Mouse (Mus musculus): Measurements from ENCODE around the gene Susd6. TPM values are rescaled to one million over a fixed set of nuclear protein-coding genes. Genes with fewer than 3 reads are reported as not detected.
"Not testable (repeated sequence)": the region's sequence is repeated elsewhere in the genome, so short reads cannot be mapped to it uniquely, and the experiment has no call there.

Susd6 gene
- total RNA-seq, 2 experiments from 2014 or later = 48.4 to 51.0 TPM

GRCm38 (mm10) chr12:80811646-80812509, 21.6 kb downstream of the Susd6 start:
- no peak for DNase-seq (ENCODE audit: low spot score in 2 of 2)

- no peak for DNase-seq (ENCODE audit: low spot score in 2 of 2)
These were observed 22.2 kb downstream of the Susd6 start for GRCm38 (mm10) chr12:80812510-80812820.

GRCm38 (mm10) chr12:80813456-80813855, 23.1 kb downstream of the Susd6 start:
- DNase-seq (ENCODE audit: low spot score in 2 of 2) = no peak

GRCm38 (mm10) chr12:80813872-80814271, 23.6 kb downstream of the Susd6 start:
- DNase-seq (ENCODE audit: low spot score in 2 of 2) = no peak

- no peak for DNase-seq (ENCODE audit: low spot score in 2 of 2)
These were observed 24.2 kb downstream of the Susd6 start for GRCm38 (mm10) chr12:80814529-80814928.

- no peak for DNase-seq (ENCODE audit: low spot score in 2 of 2)
These were observed 25.0 kb downstream of the Susd6 start for GRCm38 (mm10) chr12:80815298-80815697.

- DNase-seq (ENCODE audit: low spot score in 2 of 2) = no peak
These were observed 25.6 kb downstream of the Susd6 start for GRCm38 (mm10) chr12:80815893-80816292.

GRCm38 (mm10) chr12:80816380-80817086, 26.2 kb downstream of the Susd6 start:
- DNase-seq (ENCODE audit: low spot score in 2 of 2) = no peak

GRCm38 (mm10) chr12:80817697-80818235, 27.5 kb downstream of the Susd6 start:
- DNase-seq (ENCODE audit: low spot score in 2 of 2) = no peak

GRCm38 (mm10) chr12:80819020-80819419, 28.7 kb downstream of the Susd6 start:
- DNase-seq (ENCODE audit: low spot score in 2 of 2) = not testable (repeated sequence)

- DNase-seq (ENCODE audit: low spot score in 2 of 2) = no peak
These were observed 31.1 kb downstream of the Susd6 start for GRCm38 (mm10) chr12:80821312-80822007.

- no peak for DNase-seq (ENCODE audit: low spot score in 2 of 2)
These were observed 32.2 kb downstream of the Susd6 start for GRCm38 (mm10) chr12:80822533-80822932.

- no peak for DNase-seq (ENCODE audit: low spot score in 2 of 2)
These were observed 33.9 kb downstream of the Susd6 start for GRCm38 (mm10) chr12:80824202-80824601.

- DNase-seq (ENCODE audit: low spot score in 2 of 2) = no peak
These were observed 36.1 kb downstream of the Susd6 start for GRCm38 (mm10) chr12:80826423-80826822.

- no peak for DNase-seq (ENCODE audit: low spot score in 2 of 2)
These were observed 37.2 kb downstream of the Susd6 start for GRCm38 (mm10) chr12:80827464-80828015.

- DNase-seq (ENCODE audit: low spot score in 2 of 2) = no peak
These were observed 37.7 kb downstream of the Susd6 start for GRCm38 (mm10) chr12:80828020-80828419.

GRCm38 (mm10) chr12:80828951-80829350, 38.6 kb downstream of the Susd6 start:
- DNase-seq (ENCODE audit: low spot score in 2 of 2) = no peak

GRCm38 (mm10) chr12:80830211-80830610, 39.9 kb downstream of the Susd6 start:
- no peak for DNase-seq (ENCODE audit: low spot score in 2 of 2)

- no peak for DNase-seq (ENCODE audit: low spot score in 2 of 2)
These were observed 40.5 kb downstream of the Susd6 start for GRCm38 (mm10) chr12:80830820-80831219.

- no peak for DNase-seq (ENCODE audit: low spot score in 2 of 2)
These were observed 42.0 kb downstream of the Susd6 start for GRCm38 (mm10) chr12:80832313-80832712.

- no peak for DNase-seq (ENCODE audit: low spot score in 2 of 2)
These were observed 43.2 kb downstream of the Susd6 start for GRCm38 (mm10) chr12:80833541-80833940.

Measured in adrenal gland, postnatal 4 days (tissue).